Mouse (Mus musculus) lung, postnatal 0 days (tissue): ENCODE data around the gene Elmsan1.

Experiments used
- CTCF ChIP-seq: IDR thresholded peaks from 2 replicates; pipeline ENCODE4 v1.5.1; 2016; ENCODE audit warnings: antibody characterized with exemption, mild to moderate bottlenecking
- EP300 ChIP-seq: IDR thresholded peaks from 2 replicates; pipeline ENCODE4 v1.6.1; 2016; ENCODE audit warnings: antibody characterized with exemption, mild to moderate bottlenecking, control low read depth

- no peak for TF ChIP-seq CTCF
- TF ChIP-seq EP300 = no peak
These were observed 17.5 kb downstream of the Elmsan1 start for GRCm38 (mm10) chr12:84201222-84201621.
